Mouse (Mus musculus): ENCODE results near the gene Sacm1l. TPM values are rescaled to one million over a fixed set of nuclear protein-coding genes. Genes with fewer than 3 reads are reported as not detected.

Gene Sacm1l
- 100 to 1,000 TPM in 1 of 4 experiments, 10 to 100 TPM in 3; 80.8 to 101 (median 85.6) TPM for total RNA-seq (2022)

- peak; percentile 99 for DNase-seq
These were observed at the start of gene Sacm1l for GRCm38 (mm10) chr9:123529392-123530157. Gene Sacm1l, plus strand, starts transcription at chr9:123529759.

- DNase-seq = no peak
These were observed 49.7 kb upstream of the Sacm1l start for GRCm38 (mm10) chr9:123479876-123480252.

- no peak for DNase-seq
These were observed 49.2 kb upstream of the Sacm1l start for GRCm38 (mm10) chr9:123480253-123480921.

- no peak for DNase-seq
These were observed 48.4 kb upstream of the Sacm1l start for GRCm38 (mm10) chr9:123481136-123481535.

GRCm38 (mm10) chr9:123483598-123483997 lies 46.0 kb upstream of the Sacm1l start:
- DNase-seq = no peak

GRCm38 (mm10) chr9:123484830-123485229 lies 44.7 kb upstream of the Sacm1l start:
- DNase-seq = no peak

- no peak for DNase-seq
These were observed 44.0 kb upstream of the Sacm1l start for GRCm38 (mm10) chr9:123485561-123485960.

- no peak for DNase-seq
These were observed 42.9 kb upstream of the Sacm1l start for GRCm38 (mm10) chr9:123486635-123487034.

GRCm38 (mm10) chr9:123489073-123489472 lies 40.5 kb upstream of the Sacm1l start:
- DNase-seq = no peak

- no peak for DNase-seq
These were observed 39.7 kb upstream of the Sacm1l start for GRCm38 (mm10) chr9:123489727-123490343.

GRCm38 (mm10) chr9:123490930-123491329 lies 38.6 kb upstream of the Sacm1l start:
- DNase-seq = no peak

GRCm38 (mm10) chr9:123491917-123492585 lies 37.5 kb upstream of the Sacm1l start:
- DNase-seq = no peak

- DNase-seq = no peak
These were observed 32.9 kb upstream of the Sacm1l start for GRCm38 (mm10) chr9:123496665-123497064.

- DNase-seq = no peak
These were observed 31.7 kb upstream of the Sacm1l start for GRCm38 (mm10) chr9:123497906-123498305.

GRCm38 (mm10) chr9:123500480-123500879 lies 29.1 kb upstream of the Sacm1l start:
- DNase-seq = peak; percentile 39

GRCm38 (mm10) chr9:123503171-123503834 lies 26.3 kb upstream of the Sacm1l start:
- DNase-seq = no peak

GRCm38 (mm10) chr9:123504325-123504724 lies 25.2 kb upstream of the Sacm1l start:
- peak; percentile 22 for DNase-seq

- no peak for DNase-seq
These were observed 24.0 kb upstream of the Sacm1l start for GRCm38 (mm10) chr9:123505598-123505997.

GRCm38 (mm10) chr9:123506270-123507146 lies 23.1 kb upstream of the Sacm1l start:
- no peak for DNase-seq

- no peak for DNase-seq
These were observed 22.2 kb upstream of the Sacm1l start for GRCm38 (mm10) chr9:123507380-123507779.

- DNase-seq = no peak
These were observed 20.6 kb upstream of the Sacm1l start for GRCm38 (mm10) chr9:123508986-123509385.
